29 mouse cellular contexts compared by ENCODE assay signal in the genomic region with DNA sequence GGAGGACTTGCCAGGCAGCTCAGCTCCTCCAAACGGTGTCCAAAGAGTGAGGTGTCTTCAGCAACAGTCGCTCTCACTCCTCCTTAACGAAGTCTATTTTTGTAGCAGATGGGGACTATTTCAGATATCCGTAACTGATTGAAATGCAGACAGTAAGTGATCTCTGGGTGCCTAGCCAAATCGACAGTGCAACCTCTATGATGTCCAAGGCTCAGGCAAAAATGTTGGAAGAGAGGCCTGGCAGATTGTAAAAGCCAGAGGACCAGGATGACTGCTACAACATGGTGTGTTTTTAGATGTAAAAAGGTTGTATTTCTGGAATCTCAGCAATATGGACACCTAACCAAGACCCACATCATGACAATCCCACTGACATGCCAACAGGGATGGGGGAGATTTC.
"Had no signal": no experiment of that assay in that cellular context is flagged by ENCODE, and none has a peak within 500 bp of the region (broad histone marks: within the 10 kb centered on the region; RNA-seq: fewer than 3 reads in every experiment).

No protein-coding gene starts in this region.

- H3K9me3 ChIP-seq: heart, embryonic 13.5 days; heart, embryonic 15.5 days; hindbrain, embryonic 10.5 days; hindbrain, embryonic 12.5 days; hindbrain, embryonic 13.5 days; hindbrain, embryonic 15.5 days; intestine, embryonic 15.5 days; kidney, embryonic 15.5 days had no signal

- H3K36me3 ChIP-seq: heart, embryonic 13.5 days; heart, embryonic 15.5 days; hindbrain, embryonic 10.5 days; hindbrain, embryonic 12.5 days; hindbrain, embryonic 13.5 days; hindbrain, embryonic 15.5 days; intestine, embryonic 15.5 days; kidney, embryonic 15.5 days had no signal

- H3K27me3 ChIP-seq: heart, embryonic 13.5 days; heart, embryonic 15.5 days; hindbrain, embryonic 12.5 days; hindbrain, embryonic 13.5 days; hindbrain, embryonic 15.5 days; intestine, embryonic 15.5 days; kidney, embryonic 15.5 days had no signal

- H3K4me1 ChIP-seq: heart, embryonic 15.5 days; hindbrain, embryonic 10.5 days; hindbrain, embryonic 12.5 days; hindbrain, embryonic 13.5 days; hindbrain, embryonic 15.5 days; intestine, embryonic 15.5 days; kidney, embryonic 15.5 days had no signal

- H3K27ac ChIP-seq: heart, embryonic 13.5 days; heart, embryonic 15.5 days; hindbrain, embryonic 10.5 days; hindbrain, embryonic 12.5 days; hindbrain, embryonic 13.5 days; hindbrain, embryonic 14.5 days; hindbrain, embryonic 15.5 days; hindbrain, postnatal 0 days; intestine, embryonic 15.5 days; kidney, embryonic 15.5 days; kidney, postnatal 0 days; layer of hippocampus, adult 2 months; left cerebral cortex, adult 2 months had no signal

- H3K4me3 ChIP-seq: heart, embryonic 13.5 days; heart, embryonic 15.5 days; hindbrain, embryonic 10.5 days; hindbrain, embryonic 12.5 days; hindbrain, embryonic 13.5 days; hindbrain, embryonic 15.5 days; intestine, embryonic 15.5 days; kidney, embryonic 15.5 days; layer of hippocampus, adult 2 months; left cerebral cortex, adult 2 months had no signal

- DNase-seq: heart, postnatal 10 days; heart, postnatal 14 days; heart, postnatal 36 days; heart, postnatal 4 days; kidney, adult 11 months; kidney, adult 18-20 months; kidney, adult 2 months; kidney, adult 8-10 months; kidney, adult 9 months; kidney, postnatal 10 days; kidney, postnatal 14 days; kidney, postnatal 25 days; kidney, postnatal 36 days; kidney, postnatal 4 days; layer of hippocampus, adult 9-11 months; layer of hippocampus, postnatal 36 days had no signal
